Mouse (Mus musculus): ENCODE results near the gene Tjap1.
A peak's percentile ranks its signal among the peaks of the same experiment; 100 is the strongest.

- TF ChIP-seq CTCF (IDR thresholded peaks at IDR 0.05; ENCODE audit: low read depth) (peak; percentile 54), EP300 (IDR thresholded peaks at IDR 0.05; ENCODE audit: low read depth) (no peak)
Measured at GRCm38 (mm10) chr17:46327906-46328534, 45.2 kb upstream of the Tjap1 start, which contains the start of gene Abcc10.

All from liver, embryonic 14.5 days (tissue).